Mouse (Mus musculus): ENCODE results near the gene Gprc5c. TPM values are rescaled to one million over a fixed set of nuclear protein-coding genes. Genes with fewer than 3 reads are reported as not detected.
A peak's percentile ranks its signal among the peaks of the same experiment; 100 is the strongest.

Gene Gprc5c
- 1 to 10 TPM; 7.3 to 9.6 (median 9.1) TPM for total RNA-seq (2022)

- peak; percentile 63 for DNase-seq (ENCODE audit: low spot score)
These were observed at the start of gene Gprc5c for GRCm38 (mm10) chr11:114850452-114851268. TSS of gene Gprc5c (plus strand) at chr11:114851152.

DNA sequence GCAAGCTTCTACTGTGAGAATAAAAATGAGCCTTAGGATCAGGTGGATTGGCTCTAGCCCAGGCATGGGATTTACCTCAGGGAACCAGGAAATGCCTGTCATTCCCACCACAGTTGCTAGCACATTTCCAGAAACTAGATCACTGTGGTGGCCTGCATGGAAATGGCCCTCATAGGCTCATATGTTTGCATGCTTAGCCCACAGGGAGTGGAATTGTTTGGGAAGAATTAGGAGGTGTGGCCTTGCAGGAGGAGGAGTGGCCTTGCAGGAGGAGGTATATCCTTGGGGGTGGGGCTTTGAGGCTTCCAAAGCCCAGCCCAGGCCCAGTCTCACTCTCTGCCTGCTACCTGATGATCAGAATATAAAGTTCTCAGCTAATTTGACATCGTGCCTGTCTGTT, 49.0 kb upstream of the Gprc5c start:
- no peak for DNase-seq (ENCODE audit: low spot score)

- DNase-seq (ENCODE audit: low spot score): no peak
These were observed 48.2 kb upstream of the Gprc5c start for GRCm38 (mm10) chr11:114802540-114803267.

GRCm38 (mm10) chr11:114803990-114804389, 47.0 kb upstream of the Gprc5c start:
- DNase-seq (ENCODE audit: low spot score): no peak

DNA sequence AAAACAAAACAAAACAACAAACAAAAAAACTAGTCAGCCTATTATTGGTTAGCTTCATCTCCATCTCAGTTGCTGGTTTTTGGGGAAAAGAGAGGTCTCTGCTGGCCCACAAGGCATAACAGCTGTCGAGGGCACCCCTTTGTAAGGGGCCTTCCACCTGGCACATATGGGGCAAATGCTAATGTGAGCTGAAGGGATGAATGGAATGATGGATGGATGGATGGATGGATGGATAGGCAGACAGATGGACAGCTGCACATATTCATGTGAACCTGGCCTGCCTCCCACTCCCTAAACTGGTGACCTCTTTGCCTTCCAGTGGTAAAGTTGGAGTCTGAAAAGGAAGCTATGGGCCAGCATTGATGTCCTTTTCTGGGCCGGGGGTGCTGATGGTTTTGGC, 43.9 kb upstream of the Gprc5c start:
- no peak for DNase-seq (ENCODE audit: low spot score)

- DNase-seq (ENCODE audit: low spot score): no peak
These were observed 43.1 kb upstream of the Gprc5c start for GRCm38 (mm10) chr11:114807686-114808427.

DNA sequence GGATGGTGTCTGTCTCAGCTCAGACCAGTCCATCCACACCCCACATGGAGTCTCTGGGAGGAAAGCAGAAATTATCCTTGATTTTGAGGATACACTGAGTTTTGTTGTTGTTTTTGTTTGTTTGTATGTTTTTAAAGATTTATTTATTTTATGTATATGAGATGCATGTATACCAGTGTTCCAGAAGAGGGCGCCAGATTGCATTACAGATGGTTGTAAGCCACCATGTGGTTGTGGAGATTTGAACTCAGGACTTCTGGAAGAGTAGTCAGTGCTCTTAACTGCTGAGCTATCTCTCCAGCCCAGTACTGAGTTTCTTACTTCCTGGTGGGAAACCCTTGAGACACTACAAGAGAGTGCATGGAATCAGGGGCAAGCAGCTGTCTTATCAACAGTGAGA, 41.6 kb upstream of the Gprc5c start:
- no peak for DNase-seq (ENCODE audit: low spot score)

GRCm38 (mm10) chr11:114810344-114810743, 40.6 kb upstream of the Gprc5c start:
- no peak for DNase-seq (ENCODE audit: low spot score)

DNA sequence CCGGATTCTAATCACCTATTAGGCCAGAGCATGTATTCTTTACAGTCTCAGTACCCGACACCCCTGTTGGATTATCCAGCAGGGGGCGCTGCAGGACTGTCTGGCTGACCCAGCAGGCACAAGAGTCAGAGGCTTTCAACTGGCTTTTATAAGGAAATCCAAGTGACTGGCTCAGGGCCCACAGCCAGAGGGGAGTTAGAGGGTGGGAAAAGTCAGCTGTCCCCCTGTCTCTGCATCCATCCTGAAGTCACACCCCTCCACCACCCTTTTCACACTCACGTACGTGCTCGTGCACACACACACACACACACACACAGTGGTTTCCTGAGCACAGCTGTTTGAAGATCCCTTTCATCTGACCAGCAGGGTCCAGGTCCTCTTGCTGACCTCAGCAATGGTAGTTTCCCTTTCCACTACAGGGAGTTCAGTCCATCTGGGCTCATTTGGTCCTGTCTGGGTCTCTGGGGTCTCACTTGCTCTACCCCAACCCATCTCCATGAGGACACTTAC, 38.2 kb upstream of the Gprc5c start:
- DNase-seq (ENCODE audit: low spot score): peak; percentile 82

- DNase-seq (ENCODE audit: low spot score): no peak
These were observed 35.9 kb upstream of the Gprc5c start for GRCm38 (mm10) chr11:114814873-114815592.

GRCm38 (mm10) chr11:114816934-114817333, 34.0 kb upstream of the Gprc5c start:
- no peak for DNase-seq (ENCODE audit: low spot score)

DNA sequence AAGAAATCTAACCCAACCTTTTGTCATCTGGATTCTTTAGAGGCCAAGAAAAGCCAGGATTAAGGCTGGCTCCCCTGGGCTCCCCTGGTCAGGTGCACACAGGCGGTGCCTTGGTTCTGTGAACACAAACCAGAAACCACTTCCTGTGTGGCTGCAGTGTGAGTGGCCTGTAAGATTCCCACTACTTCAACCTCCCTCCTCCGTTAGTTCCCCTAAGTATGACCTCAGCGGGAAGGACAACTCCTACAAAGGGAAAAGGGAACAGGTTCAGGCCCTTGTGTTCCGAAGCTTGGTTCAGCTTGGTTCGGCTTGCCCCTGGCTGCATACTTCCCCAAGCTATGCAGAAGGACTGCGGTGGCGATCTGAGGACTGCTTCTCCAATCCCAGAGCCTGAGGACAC, 32.8 kb upstream of the Gprc5c start:
- DNase-seq (ENCODE audit: low spot score): no peak

GRCm38 (mm10) chr11:114819110-114819509, 31.8 kb upstream of the Gprc5c start:
- DNase-seq (ENCODE audit: low spot score): no peak

- no peak for DNase-seq (ENCODE audit: low spot score)
These were observed 30.5 kb upstream of the Gprc5c start for GRCm38 (mm10) chr11:114820444-114820843.

GRCm38 (mm10) chr11:114821325-114821724, 29.6 kb upstream of the Gprc5c start:
- no peak for DNase-seq (ENCODE audit: low spot score)

DNA sequence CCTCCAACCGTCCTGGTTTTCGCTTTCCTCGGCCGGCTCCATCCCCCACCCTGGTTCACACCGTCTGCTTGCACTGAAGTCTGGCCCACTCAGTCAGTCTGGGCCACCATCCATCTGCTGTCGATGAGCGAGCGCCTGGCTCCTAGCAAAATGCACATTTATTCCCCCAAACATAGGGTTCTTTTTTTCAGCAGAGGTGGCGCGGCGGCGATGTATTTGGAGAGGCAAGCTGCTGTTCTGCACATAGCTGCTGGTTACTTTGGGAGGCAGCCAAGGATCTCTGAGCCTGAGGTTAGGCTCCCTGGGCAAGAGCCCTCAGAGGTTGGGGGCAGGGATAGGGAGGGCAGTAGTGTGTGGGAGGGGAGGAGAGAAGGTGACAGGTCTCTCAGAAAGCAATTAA, 28.2 kb upstream of the Gprc5c start:
- no peak for DNase-seq (ENCODE audit: low spot score)

DNA sequence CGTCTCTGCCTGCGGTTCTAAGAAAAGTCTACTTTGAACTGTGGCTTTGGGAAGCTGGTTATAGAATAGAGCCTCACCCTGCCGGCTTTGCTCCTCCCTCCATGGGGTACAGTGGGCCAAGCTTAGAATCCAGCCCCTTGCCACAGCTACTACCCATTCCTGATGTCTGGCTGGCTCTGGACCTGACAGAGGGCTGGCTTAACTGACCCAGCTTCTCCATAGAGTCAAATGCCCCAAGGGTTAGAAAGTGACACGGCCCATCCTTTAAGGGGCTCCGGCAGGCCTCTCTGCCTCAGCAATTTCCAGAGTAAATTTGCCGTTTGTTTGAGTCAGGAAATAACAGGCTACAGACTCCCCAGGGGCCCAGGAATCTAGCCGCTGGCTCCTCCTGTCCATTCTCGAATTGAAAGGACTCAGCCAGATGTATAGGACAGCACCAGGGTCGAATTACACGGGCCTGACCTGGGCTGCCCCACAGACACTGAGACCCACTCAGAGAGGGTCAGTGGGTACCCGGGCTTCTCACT, 27.7 kb upstream of the Gprc5c start:
- DNase-seq (ENCODE audit: low spot score): no peak

- DNase-seq (ENCODE audit: low spot score): no peak
These were observed 24.3 kb upstream of the Gprc5c start for GRCm38 (mm10) chr11:114826686-114827085.

GRCm38 (mm10) chr11:114829499-114830432, 21.2 kb upstream of the Gprc5c start:
- no peak for DNase-seq (ENCODE audit: low spot score)

DNA sequence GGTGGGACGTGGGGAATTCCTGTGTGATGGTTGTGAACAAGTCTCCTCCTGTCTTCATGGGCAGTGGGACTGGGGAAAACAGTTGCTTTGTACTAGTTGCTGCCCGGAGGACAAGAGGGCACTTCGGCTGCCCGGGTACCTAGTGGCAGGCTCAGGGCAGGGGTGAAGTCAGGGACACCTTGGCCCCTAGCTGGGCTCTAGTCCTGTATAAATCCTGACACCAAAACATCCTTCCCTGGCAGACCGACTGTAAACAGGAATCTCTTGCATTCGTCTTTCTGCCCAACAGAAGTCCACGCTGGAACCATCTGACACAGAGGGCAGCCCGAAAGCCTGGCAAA, 20.5 kb upstream of the Gprc5c start:
- no peak for DNase-seq (ENCODE audit: low spot score)

All from heart, adult 8-10 months (tissue).